Mouse (Mus musculus) midbrain, postnatal 0 days (tissue): ENCODE measurements around the gene Plpp4. TPM values are rescaled to one million over a fixed set of nuclear protein-coding genes. Genes with fewer than 3 reads are reported as not detected.

Source experiments
- ATAC-seq: fragments of 200-750 bp; cut with Nextera tagmentation; 2 replicates; pipeline ENCODE4 v1.8.0; 2017; ENCODE audit warnings: moderate number of reproducible peaks, mild to moderate bottlenecking, moderate TSS enrichment, moderate library complexity; ENCODE audit not compliant: low FRiP score
- DNase-seq: peaks from one replicate; pipeline ENCODE4 v3.0.0-alpha.2; 2015; ENCODE audit warnings: low spot score
- H3K27ac ChIP-seq: fragments of 300-500 bp; sonication (generic); 2 replicates; pipeline ENCODE4 v1.5.1; 2014; ENCODE audit warnings: low read depth, mild to moderate bottlenecking, low read length, mixed read lengths
- H3K27me3 ChIP-seq: fragments of 300-500 bp; sonication (generic); 2 replicates; pipeline ENCODE4 v1.6.1; 2014; ENCODE audit warnings: low read length, control low read depth, mixed read lengths; ENCODE audit not compliant: insufficient read depth
- H3K36me3 ChIP-seq: fragments of 300-500 bp; sonication (generic); 2 replicates; pipeline ENCODE4 v1.6.1; 2014; ENCODE audit warnings: low read length, control low read depth, mixed read lengths; ENCODE audit not compliant: insufficient read depth
- H3K4me1 ChIP-seq: fragments of 300-500 bp; sonication (generic); 2 replicates; pipeline ENCODE4 v1.6.1; 2014; ENCODE audit warnings: mild to moderate bottlenecking, control low read depth, antibody characterized with exemption, low read length, mixed read lengths; ENCODE audit not compliant: insufficient read depth
- H3K4me2 ChIP-seq: fragments of 300-500 bp; sonication (generic); 2 replicates; pipeline ENCODE4 v1.6.1; 2014; ENCODE audit warnings: low read depth, mild to moderate bottlenecking, low read length, mixed read lengths; ENCODE audit not compliant: poor library complexity, severe bottlenecking
- H3K4me3 ChIP-seq: fragments of 300-500 bp; sonication (generic); 2 replicates; pipeline ENCODE4 v1.5.1; 2014; ENCODE audit warnings: low read depth, mild to moderate bottlenecking, low read length, moderate library complexity
- H3K9ac ChIP-seq: fragments of 300-500 bp; sonication (generic); replicated peaks from 2 replicates; pipeline ENCODE4 v1.6.1; 2014; ENCODE audit warnings: mild to moderate bottlenecking, low read length, moderate library complexity, mixed read lengths; ENCODE audit not compliant: poor library complexity, severe bottlenecking
- H3K9me3 ChIP-seq: fragments of 300-500 bp; sonication (generic); 2 replicates; pipeline ENCODE4 v1.6.1; 2016; ENCODE audit warnings: low read length, control low read depth
- CTCF ChIP-seq: IDR thresholded peaks from 2 replicates; pipeline ENCODE4 v1.5.1; 2016; ENCODE audit warnings: antibody characterized with exemption, mild to moderate bottlenecking
- WGBS: fragments of 180-500 bp; shearing (Covaris S2); extraction: QIAGEN DNeasy Blood & Tissue Kit; methylation state at CpG from one replicate; pipeline ENCODE4 v1.1.7; 2014; 5-methylcytosine and 5-hydroxymethylcytosine counted together
- polyA plus RNA-seq: library from polyadenylated mRNA; unstranded; fragments of >200 nt; fragmentation: Nextera tagmentation; extraction: Ambion mirVana; gene quantifications from 2 replicates; pipeline ENCODE4 v1.2.1, GENCODE M21; 2015
- total RNA-seq: library from RNA; depleted of rRNA; stranded (reverse); fragments of >200 nt; gene quantifications from 2 replicates; pipeline ENCODE4 v1.2.3, GENCODE M21; 2014

Gene Plpp4
- total and polyA plus RNA-seq, 2 experiments from 2014 or later, result 12.7 to 25.0 TPM

DNA sequence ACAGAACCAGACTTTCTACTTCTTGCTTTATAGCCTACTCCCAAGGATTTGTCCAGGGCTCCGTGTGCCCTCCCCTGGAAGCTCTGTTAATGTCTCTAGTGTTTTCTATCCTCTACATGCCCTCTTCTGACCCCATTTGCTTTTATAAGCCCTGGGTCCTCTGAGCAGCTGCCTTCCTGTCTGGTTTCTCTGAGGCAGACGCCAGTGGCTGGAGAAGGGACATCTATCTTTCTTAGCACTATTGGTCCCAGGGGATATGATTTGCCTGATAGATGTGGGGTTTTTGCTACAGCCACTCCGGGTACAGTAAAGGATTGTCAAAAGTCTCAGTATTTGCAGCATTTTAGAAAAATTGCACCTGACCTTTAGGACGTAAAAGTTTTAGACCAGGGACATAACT lies 46.5 kb downstream of the Plpp4 start:
- Histone ChIP-seq H3K36me3 (no peaks in the 10 kb centered on the region), H3K9ac (no peak overlapping the region), H3K4me1 (no peaks in the 10 kb centered on the region), H3K9me3 (no peaks in the 10 kb centered on the region), H3K27ac (no peak overlapping the region), H3K27me3 (no peaks in the 10 kb centered on the region), H3K4me3 (no peak overlapping the region), H3K4me2 (no peak overlapping the region)
- DNase-seq (no peak), ATAC-seq (no peak)
- no peak for TF ChIP-seq CTCF
- 82% methylated on average over 4 of the region's 4 CpGs for WGBS

DNA sequence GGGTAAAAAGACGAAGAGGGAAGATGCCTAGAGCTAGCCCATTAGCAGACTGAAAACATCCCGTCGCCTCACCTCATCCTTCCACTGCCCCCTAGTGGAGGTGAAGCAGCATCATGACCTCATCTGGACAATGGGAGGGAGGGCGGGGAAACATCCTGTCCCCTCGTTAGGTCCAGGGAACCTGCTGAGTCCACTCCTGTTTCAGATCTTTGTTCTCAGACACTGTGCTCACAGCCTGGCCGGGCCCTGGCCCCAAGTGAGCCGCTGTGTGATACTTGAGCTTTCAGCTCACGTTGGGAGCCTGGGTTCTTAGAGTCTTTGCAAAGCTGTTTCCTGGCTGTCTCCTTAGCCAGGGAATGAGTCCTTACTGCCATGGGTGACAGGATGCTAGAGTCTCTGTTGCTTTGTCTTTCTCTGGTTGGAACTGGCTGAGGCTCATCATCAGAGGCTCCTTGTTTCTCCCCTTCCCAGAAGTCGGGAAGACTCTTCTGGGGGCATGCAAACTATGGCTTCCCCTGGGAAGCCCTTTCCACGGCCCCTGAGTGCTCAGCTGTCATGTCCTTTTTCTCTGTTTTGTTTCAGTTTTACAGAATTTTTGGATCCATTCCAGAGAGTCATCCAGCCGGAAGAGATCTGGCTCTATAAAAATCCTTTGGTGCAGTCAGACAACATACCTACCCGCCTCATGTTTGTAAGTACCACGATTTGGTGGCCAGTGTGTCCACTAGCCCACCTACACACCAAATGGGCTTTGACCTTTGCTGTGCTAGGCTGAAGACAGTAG lies 50.4 kb downstream of the Plpp4 start:
- Histone ChIP-seq H3K4me3 (no peak overlapping the region), H3K36me3 (no peaks in the 10 kb centered on the region), H3K4me1 (no peaks in the 10 kb centered on the region), H3K27me3 (no peaks in the 10 kb centered on the region), H3K9ac (no peak overlapping the region), H3K27ac (no peak overlapping the region; the same call in 1 of the 2 replicates), H3K4me2 (no peak overlapping the region), H3K9me3 (no peaks in the 10 kb centered on the region)
- DNase-seq (peak; percentile 44), ATAC-seq (peak; percentile 58; the same call in 1 of the 2 replicates)
- WGBS, result 22% methylated on average over 13 of the region's 13 CpGs
- peak; percentile 60 for TF ChIP-seq CTCF

DNA sequence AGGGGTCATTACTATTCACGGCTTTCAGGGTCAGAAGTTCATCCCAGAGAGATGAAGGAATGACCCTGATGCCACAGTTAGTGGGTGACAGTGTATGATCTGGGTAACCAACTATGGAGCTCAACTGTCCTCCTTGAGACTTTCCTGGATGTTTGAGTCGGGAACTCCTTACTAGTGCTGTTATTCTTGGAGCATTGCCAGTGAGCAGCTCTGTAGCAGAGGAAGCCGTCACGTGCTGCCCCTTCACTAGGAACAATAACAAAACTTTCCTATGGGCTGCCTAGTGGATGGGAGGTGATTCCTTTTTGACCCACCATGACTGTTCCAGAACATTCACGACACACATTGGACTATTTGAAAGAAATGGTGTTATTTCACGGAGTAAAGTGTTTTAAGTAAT lies 51.8 kb downstream of the Plpp4 start:
- ATAC-seq (no peak), DNase-seq (no peak)
- H3K4me3 ChIP-seq, result no peak overlapping the region
- no peaks in the 10 kb centered on the region for H3K9me3 ChIP-seq
- H3K4me2 ChIP-seq, result no peak overlapping the region
- WGBS, result 70% methylated on average over 6 of the region's 6 CpGs
- H3K27ac ChIP-seq, result no peak overlapping the region
- H3K4me1 ChIP-seq, result no peaks in the 10 kb centered on the region
- TF ChIP-seq CTCF, result no peak
- H3K9ac ChIP-seq, result no peak overlapping the region
- no peaks in the 10 kb centered on the region for H3K36me3 ChIP-seq
- no peaks in the 10 kb centered on the region for H3K27me3 ChIP-seq

DNA sequence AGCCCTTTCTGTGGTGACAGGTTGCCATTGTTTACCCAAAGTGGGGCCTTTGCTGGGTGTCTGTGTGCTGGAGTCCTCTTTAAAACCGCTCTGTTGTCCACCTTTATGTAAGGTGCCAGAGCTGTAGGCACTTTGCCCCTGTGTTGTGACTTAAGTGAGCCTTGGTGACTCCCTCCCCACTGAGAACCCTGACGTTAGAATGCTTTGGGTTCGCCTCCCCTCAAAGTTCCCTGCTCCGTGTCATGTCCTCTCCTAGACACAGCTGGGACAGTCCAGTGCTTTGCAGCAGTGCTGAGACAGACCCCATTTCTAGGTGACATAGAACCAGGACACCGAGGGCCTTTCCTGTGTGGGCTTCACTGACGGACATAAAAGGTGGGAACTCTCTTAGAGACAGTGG lies 55.7 kb downstream of the Plpp4 start:
- H3K27ac ChIP-seq, result no peak overlapping the region
- no peaks in the 10 kb centered on the region for H3K36me3 ChIP-seq
- no peaks in the 10 kb centered on the region for H3K27me3 ChIP-seq
- ATAC-seq, result no peak
- no peak overlapping the region for H3K9ac ChIP-seq
- H3K4me2 ChIP-seq, result no peak overlapping the region
- H3K9me3 ChIP-seq, result no peaks in the 10 kb centered on the region
- WGBS, result 67% methylated on average over 6 of the region's 6 CpGs
- no peak for DNase-seq
- H3K4me3 ChIP-seq, result no peak overlapping the region
- no peak for TF ChIP-seq CTCF
- no peaks in the 10 kb centered on the region for H3K4me1 ChIP-seq

DNA sequence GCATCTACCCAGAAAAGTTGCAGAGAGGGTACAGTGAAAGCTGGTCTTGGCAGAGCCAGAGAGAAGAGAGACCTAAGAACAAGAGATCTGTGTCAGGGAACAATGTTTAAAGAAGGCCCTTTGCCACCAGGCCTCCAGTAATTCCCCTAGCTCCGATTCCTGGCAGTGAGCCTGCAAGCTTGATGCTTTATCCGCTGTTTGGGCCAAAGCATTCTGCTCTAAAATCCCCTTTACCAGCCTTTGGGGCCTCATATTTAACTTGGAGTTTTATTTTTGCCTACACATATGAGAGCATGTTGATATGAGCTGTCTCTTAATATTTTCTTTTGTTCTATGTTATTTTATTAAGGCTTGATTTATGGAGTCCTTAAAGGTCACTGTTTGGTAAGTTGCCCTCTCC lies 57.1 kb downstream of the Plpp4 start:
- no peak for DNase-seq
- ATAC-seq, result no peak
- Histone ChIP-seq H3K9me3 (no peaks in the 10 kb centered on the region), H3K9ac (no peak overlapping the region), H3K4me2 (no peak overlapping the region), H3K27me3 (no peaks in the 10 kb centered on the region), H3K4me1 (no peaks in the 10 kb centered on the region), H3K36me3 (no peaks in the 10 kb centered on the region), H3K4me3 (no peak overlapping the region), H3K27ac (peak overlapping the region; percentile 32; the same call in 1 of the 2 replicates)
- no peak for TF ChIP-seq CTCF
- 60% methylated on average over 2 of the region's 2 CpGs for WGBS

DNA sequence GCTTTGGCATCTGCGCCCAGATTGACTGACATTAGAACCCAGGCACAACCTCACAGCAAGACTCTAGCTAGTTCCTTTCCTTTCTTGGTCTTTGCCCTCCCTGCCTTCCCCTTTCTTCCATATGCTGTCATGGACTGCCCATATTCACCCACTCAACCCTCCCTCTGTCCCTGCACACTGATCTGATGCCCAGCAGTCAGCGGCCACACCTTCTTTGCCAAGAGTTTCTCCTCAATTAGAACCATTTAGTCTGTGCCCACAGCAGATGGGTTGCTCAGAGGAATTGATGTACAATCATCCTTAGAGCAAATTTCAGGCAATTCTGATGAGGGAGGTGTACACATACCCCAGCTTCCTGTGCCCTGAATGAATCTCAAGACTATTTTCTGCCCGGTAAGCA lies 83.3 kb downstream of the Plpp4 start:
- H3K4me2 ChIP-seq, result no peak overlapping the region
- WGBS, result 97% methylated on average over 3 of the region's 3 CpGs
- H3K9me3 ChIP-seq, result no peaks in the 10 kb centered on the region
- no peak overlapping the region for H3K9ac ChIP-seq
- no peak overlapping the region for H3K4me3 ChIP-seq
- no peaks in the 10 kb centered on the region for H3K36me3 ChIP-seq
- no peak for TF ChIP-seq CTCF
- H3K27ac ChIP-seq, result no peak overlapping the region
- DNase-seq (peak; percentile 12), ATAC-seq (no peak)
- H3K4me1 ChIP-seq, result no peaks in the 10 kb centered on the region
- no peaks in the 10 kb centered on the region for H3K27me3 ChIP-seq
